Mouse (Mus musculus) G1E (cell line): ENCODE data around the gene Supt3. TPM values are rescaled to one million over a fixed set of nuclear protein-coding genes. Genes with fewer than 3 reads are reported as not detected.

Experiments
- ATAC-seq: 2 replicates; pipeline ENCODE4 v1.8.0; 2016; ENCODE audit warnings: mild to moderate bottlenecking; ENCODE audit not compliant: insufficient number of reproducible peaks, poor library complexity, low FRiP score, severe bottlenecking; ENCODE audit errors: extremely low read depth
- DNase-seq: peaks from one replicate; pipeline ENCODE4 v3.0.0; 2012; ENCODE audit warnings: low spot score
- H3K27me3 ChIP-seq: 2 replicates; pipeline ENCODE4 v1.6.1; 2012; ENCODE audit warnings: mild to moderate bottlenecking, low read length, inconsistent platforms; ENCODE audit not compliant: insufficient read depth
- H3K36me3 ChIP-seq: replicated peaks from 2 replicates; pipeline ENCODE3; 2012; ENCODE audit warnings: mild to moderate bottlenecking, inconsistent platforms
- H3K4me1 ChIP-seq: 2 replicates; pipeline ENCODE4 v1.6.1; 2012; ENCODE audit warnings: low read depth, low read length, inconsistent platforms, mixed read lengths; ENCODE audit not compliant: insufficient read depth
- H3K4me3 ChIP-seq: 2 replicates; pipeline ENCODE4 v1.5.1; 2012; ENCODE audit warnings: low read depth, mild to moderate bottlenecking, inconsistent platforms, low read length, moderate library complexity, mixed read lengths
- H3K9me3 ChIP-seq: replicated peaks from 2 replicates; pipeline ENCODE4 v1.6.1; 2012; ENCODE audit warnings: inconsistent platforms
- CTCF ChIP-seq: IDR thresholded peaks from 2 replicates; pipeline ENCODE4 v1.5.1; 2012; ENCODE audit warnings: low read depth, low read length, inconsistent platforms, mixed read lengths
- GATA1 ChIP-seq: IDR thresholded peaks from 2 replicates; pipeline ENCODE4 v1.6.1; 2012; ENCODE audit warnings: borderline replicate concordance, low read length, inconsistent platforms, mixed read lengths
- GATA2 ChIP-seq: IDR thresholded peaks from 2 replicates; pipeline ENCODE4 v1.6.1; 2012; ENCODE audit warnings: low read depth, low read length, inconsistent platforms, borderline replicate concordance
- POLR2AphosphoS5 ChIP-seq: IDR thresholded peaks from 2 replicates; pipeline ENCODE4 v1.6.1; 2012; ENCODE audit warnings: low read depth, low read length, inconsistent platforms; ENCODE audit not compliant: insufficient replicate concordance
- TAL1 ChIP-seq: conservative IDR thresholded peaks from 2 replicates; pipeline ENCODE4 v1.6.1; 2012; ENCODE audit warnings: low read depth, low read length, inconsistent platforms, mixed read lengths
- polyA plus RNA-seq: library from polyadenylated mRNA; stranded (reverse); fragments of >175 nt; gene quantifications from 2 replicates; pipeline ENCODE4 v1.2.3, GENCODE M21; 2012
- total RNA-seq, 2 experiments: library from RNA; stranded (forward) in 1 of 2; stranded (reverse) in 1 of 2; fragments of 200-1000 nt in 1 of 2; fragments of >200 nt in 1 of 2; fragmentation: Nextera tagmentation in 1 of 2; gene quantifications; 2 replicates each; pipeline ENCODE4 v1.2.3; 2014 to 2017

The Supt3 gene
- total and polyA plus RNA-seq, 3 experiments, result 4.8 to 25.4 (median 8.9) TPM

DNA sequence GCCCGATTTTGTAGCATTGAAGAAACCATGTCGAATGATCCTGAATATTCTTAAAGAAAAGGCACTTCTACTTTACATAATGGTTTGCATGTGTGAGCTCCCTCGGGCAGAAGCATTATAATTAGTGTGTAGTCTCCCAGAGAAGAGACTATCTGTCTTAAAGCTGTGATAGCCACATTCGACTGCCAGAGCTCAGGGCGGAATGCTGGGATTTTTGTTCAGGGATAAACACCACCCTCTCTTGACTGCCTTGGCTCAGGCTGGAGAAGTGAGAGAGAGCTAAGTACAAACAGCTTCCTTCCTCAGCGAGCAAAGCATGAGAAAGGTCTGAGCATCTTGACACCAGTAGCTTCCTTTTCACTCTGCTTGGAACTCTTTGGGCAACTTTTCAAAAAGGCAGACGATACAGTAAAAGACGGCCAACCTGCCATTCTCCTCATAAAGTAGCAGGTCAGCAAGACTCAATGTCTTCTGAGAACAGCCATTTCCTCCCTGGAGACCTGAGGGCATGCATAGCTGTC is 305.1 kb downstream of the Supt3 start:
- ATAC-seq (no peak), DNase-seq (no peak)
- Histone ChIP-seq H3K4me1 (no peaks in the 10 kb centered on the region), H3K9me3 (no peaks in the 10 kb centered on the region), H3K4me3 (no peak overlapping the region), H3K27me3 (no peaks in the 10 kb centered on the region), H3K36me3 (no peaks in the 10 kb centered on the region)
- TF ChIP-seq TAL1, result no peak
- TF ChIP-seq GATA1, result no peak
- no peak for TF ChIP-seq CTCF
- no peak for TF ChIP-seq GATA2
- TF ChIP-seq POLR2AphosphoS5, result no peak

DNA sequence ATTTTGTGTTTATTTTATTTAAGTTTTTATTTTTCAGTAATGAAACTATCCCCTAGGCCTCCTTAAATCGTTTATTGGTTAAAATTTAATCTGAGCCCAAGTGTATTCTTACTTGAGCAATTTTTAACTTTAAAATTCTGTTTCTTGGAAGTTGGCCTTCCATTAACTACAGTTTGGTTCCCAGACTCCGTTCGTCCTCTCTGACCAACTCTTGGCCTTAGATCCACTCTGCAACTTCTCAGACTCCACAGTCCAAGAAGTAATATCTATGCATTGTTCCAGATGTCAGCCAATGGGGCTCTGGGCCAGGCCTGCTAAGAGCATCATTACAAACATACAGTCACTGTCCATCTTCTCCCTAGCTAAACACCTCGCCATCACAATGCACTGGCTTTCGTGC is 309.4 kb downstream of the Supt3 start:
- Histone ChIP-seq H3K4me3 (no peak overlapping the region), H3K9me3 (no peaks in the 10 kb centered on the region), H3K27me3 (no peaks in the 10 kb centered on the region), H3K4me1 (no peaks in the 10 kb centered on the region), H3K36me3 (no peaks in the 10 kb centered on the region)
- DNase-seq (no peak), ATAC-seq (no peak)
- TF ChIP-seq POLR2AphosphoS5, result no peak
- no peak for TF ChIP-seq GATA1
- no peak for TF ChIP-seq CTCF
- TF ChIP-seq TAL1, result no peak
- no peak for TF ChIP-seq GATA2

DNA sequence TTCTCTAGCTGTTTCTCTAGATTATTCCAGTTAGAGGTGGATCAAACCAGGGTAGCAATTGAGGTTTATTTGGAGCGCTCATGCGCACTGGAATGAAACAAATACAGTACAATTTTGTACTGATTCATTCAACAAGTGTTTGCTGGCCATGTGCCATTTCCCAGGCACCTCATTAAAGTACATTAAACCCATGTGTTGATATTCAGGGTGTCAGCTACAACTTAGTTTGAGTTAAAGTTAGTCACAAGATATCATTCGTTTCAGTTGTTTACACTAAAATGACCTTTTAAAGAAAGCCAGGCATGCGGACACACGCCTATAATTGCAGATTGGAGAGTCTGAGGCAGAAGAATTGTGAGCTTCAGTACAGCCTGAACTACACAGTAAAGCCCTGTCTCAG is 310.1 kb downstream of the Supt3 start:
- no peaks in the 10 kb centered on the region for H3K4me1 ChIP-seq
- H3K4me3 ChIP-seq, result no peak overlapping the region
- DNase-seq (no peak), ATAC-seq (no peak)
- no peaks in the 10 kb centered on the region for H3K36me3 ChIP-seq
- TF ChIP-seq GATA2 (no peak), POLR2AphosphoS5 (no peak), CTCF (no peak), TAL1 (no peak), GATA1 (no peak)
- no peaks in the 10 kb centered on the region for H3K27me3 ChIP-seq
- H3K9me3 ChIP-seq, result no peaks in the 10 kb centered on the region

DNA sequence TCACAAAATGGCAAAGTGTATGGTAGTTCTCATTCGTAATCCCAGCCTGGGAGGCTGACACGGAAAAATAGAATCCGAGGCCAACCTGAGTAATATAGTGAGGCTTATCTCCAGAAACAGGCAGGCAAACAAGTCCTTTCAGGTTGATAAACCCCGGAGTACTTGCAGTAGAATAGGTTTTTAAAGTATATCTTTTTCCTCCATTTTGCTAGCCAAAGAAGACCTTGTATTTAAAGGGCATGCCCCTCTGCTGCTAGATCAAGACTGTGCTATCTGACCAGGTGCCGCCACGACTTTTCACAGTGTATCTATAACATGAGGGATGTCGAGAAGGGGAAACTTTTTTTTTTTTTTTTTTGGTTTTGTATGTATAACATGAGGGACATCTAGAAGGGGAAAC is 324.1 kb downstream of the Supt3 start:
- DNase-seq (no peak), ATAC-seq (no peak)
- Histone ChIP-seq H3K36me3 (no peaks in the 10 kb centered on the region), H3K4me3 (no peak overlapping the region), H3K27me3 (no peaks in the 10 kb centered on the region), H3K9me3 (no peaks in the 10 kb centered on the region), H3K4me1 (no peaks in the 10 kb centered on the region)
- TF ChIP-seq TAL1 (no peak), CTCF (no peak), POLR2AphosphoS5 (no peak), GATA2 (no peak), GATA1 (no peak)

DNA sequence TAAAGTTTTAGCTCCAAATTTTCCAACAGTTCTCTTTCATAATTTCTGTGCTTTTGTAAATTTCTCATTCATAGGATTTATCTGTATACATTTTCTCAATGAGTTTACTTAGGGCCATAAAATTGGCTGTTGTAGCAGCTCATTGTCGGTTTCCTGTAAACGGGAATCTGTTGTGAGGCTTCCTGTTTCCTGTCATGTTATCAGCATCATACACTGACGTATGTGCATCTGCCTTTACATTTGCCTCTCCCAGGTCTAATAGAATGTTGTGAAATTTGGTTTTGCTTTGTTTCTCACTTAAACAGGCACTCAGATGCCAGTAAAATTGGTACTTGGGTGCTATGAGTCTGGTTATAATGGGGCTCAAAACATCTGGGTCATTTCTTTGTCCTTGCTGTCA is 338.4 kb downstream of the Supt3 start:
- no peaks in the 10 kb centered on the region for H3K36me3 ChIP-seq
- H3K27me3 ChIP-seq, result no peaks in the 10 kb centered on the region
- H3K4me1 ChIP-seq, result no peaks in the 10 kb centered on the region
- TF ChIP-seq GATA2 (no peak), TAL1 (no peak), CTCF (no peak), GATA1 (no peak), POLR2AphosphoS5 (no peak)
- ATAC-seq (no peak), DNase-seq (no peak)
- H3K4me3 ChIP-seq, result no peak overlapping the region
- peaks cover 6% of the 10 kb centered on the region for H3K9me3 ChIP-seq

DNA sequence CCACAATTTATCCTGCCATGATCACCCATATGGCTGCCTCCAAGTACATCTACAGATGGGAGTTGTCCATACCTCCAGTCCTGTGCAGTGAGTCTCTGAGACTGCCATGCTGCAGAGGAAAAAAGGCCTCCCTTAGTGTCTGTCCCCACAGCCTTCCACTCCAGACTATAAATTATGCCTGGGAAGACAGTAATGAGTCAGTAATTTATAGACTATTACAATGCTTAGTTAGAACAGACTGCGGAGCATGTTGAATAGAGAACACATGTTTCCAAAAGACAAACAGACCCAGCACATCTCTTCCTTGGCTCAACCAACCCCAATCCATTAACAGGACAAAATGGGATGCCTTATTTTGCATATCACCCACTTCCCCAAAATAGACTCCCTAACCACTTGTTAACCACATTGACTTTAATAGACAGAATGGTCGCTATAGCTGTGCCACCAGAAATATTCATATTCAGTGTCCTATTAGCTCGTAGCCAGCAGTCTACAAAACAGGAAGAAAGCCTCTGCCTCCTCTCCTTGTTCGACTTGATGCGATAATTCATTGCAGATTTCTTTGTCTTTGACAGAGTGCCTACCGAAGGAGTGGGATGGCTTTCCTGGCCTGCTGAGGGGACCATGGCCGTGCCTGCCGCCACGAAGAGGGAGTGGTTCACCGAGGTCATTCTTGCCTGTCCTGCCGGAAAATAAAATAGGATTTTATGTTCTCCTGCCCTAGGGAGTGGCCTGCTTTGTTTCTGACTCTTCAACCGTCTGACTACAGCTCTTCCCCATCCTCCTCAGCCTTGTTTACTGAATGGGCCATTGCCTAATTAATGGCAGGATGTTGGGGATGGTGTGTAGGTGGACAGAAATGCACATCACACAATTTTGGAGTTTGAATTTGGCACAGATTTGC is 341.9 kb downstream of the Supt3 start:
- H3K4me1 ChIP-seq, result no peaks in the 10 kb centered on the region
- H3K36me3 ChIP-seq, result no peaks in the 10 kb centered on the region
- H3K4me3 ChIP-seq, result no peak overlapping the region
- ATAC-seq (no peak), DNase-seq (no peak)
- H3K27me3 ChIP-seq, result no peaks in the 10 kb centered on the region
- TF ChIP-seq GATA2 (no peak), CTCF (no peak), TAL1 (no peak), POLR2AphosphoS5 (no peak)
- H3K9me3 ChIP-seq, result peaks cover 6% of the 10 kb centered on the region
